Mouse (Mus musculus) c-Kit-negative CD71-positive TER-119-positive erythroid progenitor cells, embryonic 14.5 days (primary cell): ENCODE data around the gene Teddm3.
"Not testable (repeated sequence)": the region's sequence is repeated elsewhere in the genome, so short reads cannot be mapped to it uniquely, and the experiment has no call there.

ENCODE experiments used
- DNase-seq: peaks from one replicate; pipeline ENCODE4 v3.0.0-alpha.2; 2013; ENCODE audit warnings: low read depth, low spot score

Teddm3 gene

GRCm38 (mm10) chr16:21151564-21152361 lies 2.0 kb downstream of the Teddm3 start:
- no peak for DNase-seq

DNA sequence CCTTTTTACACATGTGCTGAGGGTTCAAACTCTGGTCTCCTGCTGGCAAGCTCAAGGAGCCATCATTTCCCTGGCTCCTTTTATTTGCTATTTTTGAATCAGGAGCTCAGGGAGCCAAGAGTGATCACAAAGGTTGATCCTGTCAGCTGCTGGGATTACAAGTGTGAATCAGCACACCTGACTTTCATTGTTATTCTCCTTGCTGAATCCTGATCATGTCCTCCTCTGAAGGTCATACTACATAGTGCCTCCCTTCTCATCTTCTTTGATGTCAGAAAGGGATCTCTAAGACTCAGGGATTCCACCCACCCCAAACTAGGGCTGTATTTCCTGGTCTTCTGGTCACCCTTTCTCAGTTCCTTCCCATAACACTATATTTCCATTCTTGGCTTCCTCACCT lies 3.9 kb downstream of the Teddm3 start:
- no peak for DNase-seq

DNA sequence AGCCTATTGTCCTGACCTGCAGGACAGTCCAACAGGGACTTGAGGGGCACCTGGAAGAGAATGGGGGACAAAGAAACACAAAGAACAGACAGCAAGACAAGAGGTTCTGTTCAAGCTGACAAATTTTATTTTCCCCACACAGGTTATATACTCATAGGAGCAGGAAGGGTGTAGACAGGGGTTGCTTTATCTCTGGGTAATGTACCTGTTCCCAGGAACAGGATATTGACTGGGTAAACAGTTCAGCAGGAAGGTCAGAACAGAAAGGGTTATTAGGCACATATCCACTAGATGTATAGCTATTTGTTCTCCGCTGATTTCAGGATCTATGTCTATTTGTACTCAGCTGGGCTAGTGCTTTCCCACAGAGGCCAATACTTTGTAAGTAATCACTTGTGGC lies 5.3 kb downstream of the Teddm3 start:
- DNase-seq, result not testable (repeated sequence)

DNA sequence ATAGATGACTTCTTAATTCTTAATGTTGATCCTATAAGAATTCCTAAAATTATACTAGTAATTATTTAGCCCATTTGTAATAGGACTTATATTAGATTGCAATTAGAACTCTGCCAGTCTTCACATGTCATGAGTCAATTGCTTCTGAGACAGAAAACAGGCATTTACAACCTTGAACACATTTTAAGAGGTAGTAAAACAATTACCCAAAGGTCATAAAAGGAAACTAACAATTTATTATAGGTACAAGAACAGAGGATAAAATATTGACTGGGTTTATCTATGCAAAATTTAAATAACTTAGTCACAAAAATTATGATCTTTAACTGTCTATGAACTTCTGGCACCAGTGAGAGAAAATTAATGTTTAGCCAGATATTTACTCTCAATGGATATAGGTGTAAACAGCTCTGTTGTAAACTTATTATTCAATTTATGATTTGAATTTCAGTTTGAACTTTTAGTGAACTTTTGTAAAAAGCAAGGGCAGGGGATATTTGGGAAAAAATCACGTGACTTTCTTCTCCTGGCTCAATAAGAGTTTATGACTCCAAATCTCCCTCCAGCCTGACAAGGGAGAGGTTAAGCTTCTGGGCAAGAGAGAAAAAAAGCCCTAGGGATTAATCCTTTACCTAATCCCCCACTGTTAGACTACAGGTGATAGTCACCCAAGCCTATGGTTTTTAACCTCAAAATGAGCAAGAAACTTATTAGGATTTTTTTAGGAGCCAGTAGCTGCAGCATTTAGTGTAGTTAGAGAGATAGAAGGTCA lies 17.3 kb downstream of the Teddm3 start:
- no peak for DNase-seq

GRCm38 (mm10) chr16:21127666-21128065 lies 26.1 kb downstream of the Teddm3 start:
- not testable (repeated sequence) for DNase-seq

GRCm38 (mm10) chr16:21122776-21123175 lies 31.0 kb downstream of the Teddm3 start:
- not testable (repeated sequence) for DNase-seq

DNA sequence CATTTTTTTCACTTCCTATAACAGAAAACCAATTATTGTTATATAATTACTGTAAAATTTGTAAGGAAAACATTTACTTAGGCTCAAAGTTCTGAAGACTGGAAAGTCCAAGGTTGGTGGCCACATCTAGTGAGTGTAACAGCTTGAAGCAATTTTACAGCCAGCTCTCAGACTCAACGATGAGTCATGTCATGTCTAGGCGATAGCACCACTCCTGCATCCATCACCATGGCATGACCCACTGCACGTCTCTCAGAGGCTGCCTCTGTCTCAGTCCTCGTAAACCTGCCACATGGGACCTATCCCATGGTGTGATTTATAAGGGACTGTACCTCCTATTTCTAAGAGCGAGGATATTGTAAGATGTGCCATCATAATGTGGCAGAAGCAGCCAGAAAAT lies 37.7 kb downstream of the Teddm3 start:
- DNase-seq, result no peak

- no peak for DNase-seq
Observed at GRCm38 (mm10) chr16:21109473-21109872, 44.3 kb downstream of the Teddm3 start.
